Mouse (Mus musculus): ENCODE data around the gene Slc5a5. TPM values are rescaled to one million over a fixed set of nuclear protein-coding genes. Genes with fewer than 3 reads are reported as not detected.
A peak's percentile ranks its signal among the peaks of the same experiment; 100 is the strongest.

Slc5a5 gene
- polyA plus RNA-seq, 1 experiment = 0.19 TPM

DNA sequence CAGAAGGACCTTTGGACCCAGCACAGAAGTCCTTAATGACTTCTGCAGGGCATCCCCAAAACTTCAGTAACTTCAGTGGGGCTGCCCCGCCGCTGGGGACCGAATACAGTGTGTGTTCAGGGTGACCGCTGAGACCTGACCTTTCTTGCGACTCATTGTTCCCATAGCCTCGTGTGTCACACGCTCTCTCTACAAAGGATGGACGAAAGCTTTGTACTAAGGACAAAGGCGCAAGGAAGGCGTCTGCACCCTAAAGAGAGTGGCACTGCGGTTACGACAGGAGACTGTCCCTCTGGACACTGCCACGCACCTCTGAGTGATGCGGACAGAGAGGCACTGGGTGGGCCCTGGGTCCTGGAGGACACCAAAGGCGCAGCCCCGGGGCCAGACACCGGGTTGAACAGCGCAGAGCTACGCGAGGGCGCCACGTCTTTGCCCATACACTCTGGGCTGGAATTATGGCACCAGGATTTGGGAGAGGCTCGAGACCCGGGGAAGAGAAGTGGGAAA is 27.8 kb downstream of the Slc5a5 start:
- Histone ChIP-seq H3K27ac (ENCODE audit: insufficient read depth, low read depth, low read length) (no peak overlapping the region), H3K4me3 (ENCODE audit: insufficient read depth, low read depth, low read length) (peak overlapping the region; percentile 55), H3K4me1 (ENCODE audit: control insufficient read depth, insufficient read depth, low read length) (peaks cover 10% of the 10 kb centered on the region), H3K27me3 (replicated peaks; ENCODE audit: control insufficient read depth, insufficient read depth, low read length) (peaks cover 3% of the 10 kb centered on the region; the same call in 1 of the 2 replicates), H3K36me3 (ENCODE audit: control insufficient read depth, insufficient read depth, low read length) (no peaks in the 10 kb centered on the region)
- TF ChIP-seq POLR2A (IDR thresholded peaks at IDR 0.05; ENCODE audit: low read depth, low read length) (no peak), CTCF (conservative IDR thresholded peaks at IDR 0.05; ENCODE audit: insufficient read depth, insufficient read length, low read depth, low read length) (no peak)
- no peak for DNase-seq
- WGBS = 10% methylated on average over 24 of the region's 24 CpGs

DNA sequence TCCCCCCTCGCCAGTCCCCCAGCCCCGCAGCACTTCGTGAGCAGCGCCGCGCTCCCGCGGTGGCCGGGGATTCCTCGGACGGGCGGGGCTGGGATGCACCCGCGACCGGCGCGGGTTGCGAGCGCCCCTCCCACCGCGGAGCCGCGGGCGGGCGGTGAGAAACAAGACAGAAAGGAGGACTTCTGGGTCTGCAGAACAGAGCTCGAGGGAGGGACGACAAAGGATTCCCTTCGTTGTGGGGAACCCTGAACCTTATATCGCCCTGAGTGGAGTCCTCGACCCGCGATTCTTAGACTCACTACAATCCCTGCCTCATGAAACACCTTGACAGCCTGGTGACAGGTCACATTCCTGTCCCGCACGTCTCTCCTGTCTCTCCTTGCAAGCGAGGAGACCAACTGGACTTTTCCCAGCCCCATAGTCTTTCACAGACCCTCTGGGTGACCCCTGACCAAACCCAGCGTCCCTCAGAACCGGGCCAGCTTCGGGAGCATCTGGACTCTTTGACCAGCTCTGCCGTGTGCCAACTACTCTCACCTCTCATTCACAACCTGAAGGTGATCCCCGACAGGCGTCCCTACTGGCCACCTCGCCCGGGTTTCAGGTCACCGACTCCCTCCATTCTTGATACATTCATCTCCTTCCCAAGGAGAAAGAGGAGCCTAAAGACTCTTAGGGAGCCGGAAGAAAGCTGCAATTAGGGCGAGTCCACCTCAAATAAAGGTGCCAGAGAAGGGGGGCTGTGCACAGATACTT is 28.4 kb downstream of the Slc5a5 start:
- TF ChIP-seq POLR2A (IDR thresholded peaks at IDR 0.05; ENCODE audit: low read depth, low read length) (no peak), CTCF (conservative IDR thresholded peaks at IDR 0.05; ENCODE audit: insufficient read depth, insufficient read length, low read depth, low read length) (no peak)
- Histone ChIP-seq H3K27me3 (replicated peaks; ENCODE audit: control insufficient read depth, insufficient read depth, low read length) (peaks cover 3% of the 10 kb centered on the region; the same call in 1 of the 2 replicates), H3K36me3 (ENCODE audit: control insufficient read depth, insufficient read depth, low read length) (no peaks in the 10 kb centered on the region), H3K4me3 (ENCODE audit: insufficient read depth, low read depth, low read length) (no peak overlapping the region), H3K27ac (ENCODE audit: insufficient read depth, low read depth, low read length) (no peak overlapping the region), H3K4me1 (ENCODE audit: control insufficient read depth, insufficient read depth, low read length) (peaks cover 7% of the 10 kb centered on the region)
- DNase-seq = peak; percentile 28
- WGBS = 3% methylated on average over 45 of the region's 46 CpGs

DNA sequence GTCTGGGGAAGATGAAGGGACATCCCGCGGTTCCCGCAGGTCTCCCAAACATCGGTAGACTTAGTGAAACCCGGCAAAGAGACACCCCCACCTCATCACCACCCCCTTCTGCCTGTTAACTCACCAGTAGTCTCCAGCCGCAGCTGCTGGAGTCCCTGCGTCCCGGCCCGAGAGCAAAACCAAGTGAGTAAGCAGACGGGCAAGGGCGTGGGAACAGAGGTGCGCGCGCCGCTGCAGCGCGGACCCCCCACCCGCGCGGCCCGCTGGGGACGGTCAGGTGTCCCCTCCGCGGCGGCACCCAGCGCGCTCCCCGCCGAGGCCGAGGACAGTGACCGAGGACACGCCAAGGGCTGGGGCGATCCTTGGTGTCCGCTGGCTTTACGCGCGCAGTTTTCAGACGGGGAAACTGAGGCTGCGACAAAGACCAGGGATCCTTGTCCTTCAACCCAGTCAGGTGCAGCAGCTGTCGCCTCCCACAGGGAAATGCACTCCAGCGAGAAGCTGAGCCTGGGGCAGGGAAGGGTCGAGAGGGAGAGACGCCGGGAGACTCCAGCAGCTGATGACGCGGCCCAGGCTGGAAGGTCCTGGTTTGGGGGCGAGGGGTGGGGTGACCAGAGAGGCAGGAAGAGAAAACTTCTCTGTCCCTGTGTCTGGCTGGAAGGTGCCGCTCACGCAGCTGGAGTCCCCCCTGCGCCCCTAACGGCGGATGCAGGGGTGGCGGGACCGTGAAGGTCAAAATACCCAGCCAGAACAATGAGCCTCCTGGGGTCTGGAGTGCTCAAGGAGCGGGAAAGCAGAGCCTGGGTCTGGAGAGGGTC is 29.5 kb downstream of the Slc5a5 start, which contains the start of gene Kcnn1:
TSS of gene Kcnn1 (minus strand) at position 435 of the 818 bp plus-strand sequence.
- H3K27me3 ChIP-seq (replicated peaks; ENCODE audit: control insufficient read depth, insufficient read depth, low read length) = peaks cover 3% of the 10 kb centered on the region; the same call in 1 of the 2 replicates
- H3K4me3 ChIP-seq (ENCODE audit: insufficient read depth, low read depth, low read length) = peak within 1 kb of the TSS; percentile 42
- 2% methylated on average over 55 of the region's 55 CpGs for WGBS
- peaks cover 7% of the 10 kb centered on the region for H3K4me1 ChIP-seq (ENCODE audit: control insufficient read depth, insufficient read depth, low read length)
- TF ChIP-seq POLR2A (IDR thresholded peaks at IDR 0.05; ENCODE audit: low read depth, low read length) (no peak), CTCF (conservative IDR thresholded peaks at IDR 0.05; ENCODE audit: insufficient read depth, insufficient read length, low read depth, low read length) (no peak)
- no peak within 1 kb of the TSS for H3K27ac ChIP-seq (ENCODE audit: insufficient read depth, low read depth, low read length)
- no peaks in the 10 kb centered on the region for H3K36me3 ChIP-seq (ENCODE audit: control insufficient read depth, insufficient read depth, low read length)
- DNase-seq = no peak

DNA sequence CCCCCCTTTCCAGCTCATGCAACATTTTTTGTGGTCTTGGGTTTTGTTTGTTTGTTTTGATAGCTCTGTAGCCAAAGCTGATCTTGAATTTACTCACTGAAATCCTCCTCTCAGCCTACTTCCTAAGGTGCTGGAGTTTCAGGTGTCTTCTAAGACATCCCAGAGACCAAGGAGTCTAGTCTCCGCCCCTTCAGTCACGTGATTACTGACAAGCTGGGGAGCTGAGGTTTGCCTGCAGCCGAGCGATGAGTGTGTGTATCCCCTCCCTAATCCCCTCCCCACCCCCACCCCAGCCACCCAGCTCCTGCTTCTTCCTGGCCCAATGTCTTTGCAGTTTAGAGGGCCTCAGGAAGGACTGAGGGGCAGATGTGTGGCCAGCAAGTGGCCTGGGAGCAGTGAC is 35.0 kb downstream of the Slc5a5 start:
- H3K36me3 ChIP-seq (ENCODE audit: control insufficient read depth, insufficient read depth, low read length) = no peaks in the 10 kb centered on the region
- peaks cover under 1% of the 10 kb centered on the region; the same call in 1 of the 2 replicates for H3K27me3 ChIP-seq (replicated peaks; ENCODE audit: control insufficient read depth, insufficient read depth, low read length)
- WGBS = 54% methylated on average over 4 of the region's 4 CpGs
- DNase-seq = no peak
- no peak overlapping the region for H3K4me3 ChIP-seq (ENCODE audit: insufficient read depth, low read depth, low read length)
- TF ChIP-seq CTCF (conservative IDR thresholded peaks at IDR 0.05; ENCODE audit: insufficient read depth, insufficient read length, low read depth, low read length) = no peak
- TF ChIP-seq POLR2A (IDR thresholded peaks at IDR 0.05; ENCODE audit: low read depth, low read length) = no peak
- H3K27ac ChIP-seq (ENCODE audit: insufficient read depth, low read depth, low read length) = no peak overlapping the region
- no peaks in the 10 kb centered on the region; the same call in 1 of the 2 replicates for H3K4me1 ChIP-seq (ENCODE audit: control insufficient read depth, insufficient read depth, low read length)

DNA sequence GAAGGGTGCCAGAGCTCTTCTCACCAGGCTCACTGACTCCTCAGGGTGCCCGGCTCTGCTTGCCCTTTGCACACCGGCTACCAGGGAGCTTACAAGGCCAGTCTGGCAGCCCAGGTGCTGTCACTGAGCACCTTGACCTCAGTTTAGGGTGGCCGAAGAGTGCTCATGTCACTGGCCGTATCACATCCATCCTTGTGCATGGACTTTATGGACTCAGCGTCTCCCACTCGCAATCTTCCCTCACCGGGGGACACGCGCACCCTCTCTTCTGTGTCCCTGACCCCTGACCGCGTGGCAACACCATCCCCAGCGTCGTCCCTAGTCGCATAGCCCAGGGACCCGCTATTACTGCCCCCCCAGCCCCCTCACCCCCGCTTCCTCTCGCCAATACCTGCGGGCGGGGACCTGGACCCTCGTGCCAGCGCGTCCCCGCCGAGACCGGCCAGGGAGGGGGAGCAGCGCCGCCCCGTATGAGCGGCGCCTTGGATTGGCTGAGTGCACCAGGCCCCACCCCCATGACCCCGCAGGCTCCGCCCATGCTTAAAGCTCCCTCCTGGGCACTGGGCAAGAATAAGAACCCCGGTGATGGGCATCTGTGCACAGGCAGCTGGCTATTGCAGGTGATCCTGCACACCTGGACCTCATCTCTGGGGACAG is 35.9 kb downstream of the Slc5a5 start:
- WGBS = 8% methylated on average over 33 of the region's 33 CpGs

DNA sequence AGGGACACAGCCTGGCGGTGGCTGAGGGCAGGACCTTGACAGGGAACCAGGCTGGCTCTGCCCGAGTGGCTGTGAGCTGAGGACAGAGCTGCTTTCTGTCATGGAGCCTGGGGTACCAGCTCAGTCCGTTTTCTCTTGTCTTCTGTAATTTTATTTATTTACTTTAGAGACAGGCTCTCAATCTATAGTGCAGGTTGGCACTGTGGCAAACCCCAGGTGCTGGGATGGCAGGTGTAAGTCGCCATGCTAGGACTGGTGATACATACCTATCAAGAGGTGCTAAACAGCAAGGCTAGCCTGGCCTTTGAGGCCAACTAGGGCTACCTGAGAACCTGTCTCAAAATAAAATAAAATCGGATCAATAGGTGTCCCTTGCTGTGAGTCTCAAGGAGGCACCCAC is 36.5 kb downstream of the Slc5a5 start:
- no peak for TF ChIP-seq POLR2A (IDR thresholded peaks at IDR 0.05; ENCODE audit: low read depth, low read length)
- TF ChIP-seq CTCF (conservative IDR thresholded peaks at IDR 0.05; ENCODE audit: insufficient read depth, insufficient read length, low read depth, low read length) = no peak
- H3K4me1 ChIP-seq (ENCODE audit: control insufficient read depth, insufficient read depth, low read length) = no peaks in the 10 kb centered on the region; the same call in 1 of the 2 replicates
- no peaks in the 10 kb centered on the region for H3K27me3 ChIP-seq (replicated peaks; ENCODE audit: control insufficient read depth, insufficient read depth, low read length)
- H3K36me3 ChIP-seq (ENCODE audit: control insufficient read depth, insufficient read depth, low read length) = no peaks in the 10 kb centered on the region
- WGBS = 77% methylated on average over 5 of the region's 5 CpGs
- H3K27ac ChIP-seq (ENCODE audit: insufficient read depth, low read depth, low read length) = no peak overlapping the region
- no peak overlapping the region for H3K4me3 ChIP-seq (ENCODE audit: insufficient read depth, low read depth, low read length)
- DNase-seq = no peak

More for the DNA sequence above, 35.9 kb downstream of the Slc5a5 start:
- Histone ChIP-seq H3K27ac (ENCODE audit: insufficient read depth, low read depth, low read length) (no peak overlapping the region), H3K4me3 (ENCODE audit: insufficient read depth, low read depth, low read length) (peak overlapping the region; percentile 49), H3K27me3 (replicated peaks; ENCODE audit: control insufficient read depth, insufficient read depth, low read length) (no peaks in the 10 kb centered on the region), H3K4me1 (ENCODE audit: control insufficient read depth, insufficient read depth, low read length) (no peaks in the 10 kb centered on the region; the same call in 1 of the 2 replicates), H3K36me3 (ENCODE audit: control insufficient read depth, insufficient read depth, low read length) (no peaks in the 10 kb centered on the region)
- DNase-seq = peak; percentile 84
- TF ChIP-seq CTCF (conservative IDR thresholded peaks at IDR 0.05; ENCODE audit: insufficient read depth, insufficient read length, low read depth, low read length) = no peak
- TF ChIP-seq POLR2A (IDR thresholded peaks at IDR 0.05; ENCODE audit: low read depth, low read length) = no peak

All from kidney, adult 2 months (tissue).